Mouse (Mus musculus): ENCODE data around the gene Pon3. TPM values are rescaled to one million over a fixed set of nuclear protein-coding genes. Genes with fewer than 3 reads are reported as not detected.
"Not testable (repeated sequence)": the region's sequence is repeated elsewhere in the genome, so short reads cannot be mapped to it uniquely, and the experiment has no call there.

The Pon3 gene
- total and polyA plus RNA-seq, 3 experiments = 26.5 to 204 (median 79.0) TPM

DNA sequence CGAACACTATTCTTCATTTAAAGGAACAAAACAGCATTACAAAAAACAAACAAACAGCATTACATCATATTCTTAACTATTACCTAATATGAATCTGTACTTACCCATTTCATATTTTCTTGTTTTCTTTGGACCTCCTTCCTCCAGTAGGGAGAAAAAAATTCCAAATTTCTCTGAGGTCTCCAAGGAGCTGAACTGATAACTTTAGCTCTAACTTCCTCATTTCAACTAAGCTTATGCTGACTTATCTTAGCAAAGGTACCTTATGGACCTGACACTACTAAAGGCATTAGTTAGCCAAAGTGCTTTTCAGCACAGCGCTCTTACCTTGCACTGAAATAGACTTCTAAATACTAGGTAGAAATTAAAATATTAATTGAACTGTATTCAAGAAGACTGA is 1.2 kb downstream of the Pon3 start:
- no peak for DNase-seq

- no peak for DNase-seq
Observed at GRCm38 (mm10) chr6:5245926-5246325, 10.2 kb downstream of the Pon3 start.

DNA sequence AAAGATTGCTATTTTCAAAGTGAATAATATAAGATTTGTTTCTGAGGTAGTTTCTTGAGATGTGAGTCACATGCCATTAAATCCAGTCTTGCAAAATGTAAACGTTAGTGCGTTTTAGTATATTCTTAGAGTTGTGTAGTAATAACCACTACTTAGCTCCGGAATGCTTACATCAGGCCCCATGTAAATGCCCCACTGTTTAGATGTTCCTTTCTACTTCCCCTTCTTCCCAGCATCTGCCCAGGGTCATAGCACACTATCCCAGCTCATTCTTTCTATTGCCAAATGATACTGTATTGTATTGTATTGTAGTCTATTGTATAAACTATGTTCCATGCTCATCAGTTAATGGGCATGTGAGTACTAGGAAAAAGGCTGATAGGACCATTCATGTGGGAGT is 17.3 kb downstream of the Pon3 start:
- DNase-seq = no peak

- DNase-seq = no peak
Observed at GRCm38 (mm10) chr6:5237510-5237909, 18.6 kb downstream of the Pon3 start.

DNA sequence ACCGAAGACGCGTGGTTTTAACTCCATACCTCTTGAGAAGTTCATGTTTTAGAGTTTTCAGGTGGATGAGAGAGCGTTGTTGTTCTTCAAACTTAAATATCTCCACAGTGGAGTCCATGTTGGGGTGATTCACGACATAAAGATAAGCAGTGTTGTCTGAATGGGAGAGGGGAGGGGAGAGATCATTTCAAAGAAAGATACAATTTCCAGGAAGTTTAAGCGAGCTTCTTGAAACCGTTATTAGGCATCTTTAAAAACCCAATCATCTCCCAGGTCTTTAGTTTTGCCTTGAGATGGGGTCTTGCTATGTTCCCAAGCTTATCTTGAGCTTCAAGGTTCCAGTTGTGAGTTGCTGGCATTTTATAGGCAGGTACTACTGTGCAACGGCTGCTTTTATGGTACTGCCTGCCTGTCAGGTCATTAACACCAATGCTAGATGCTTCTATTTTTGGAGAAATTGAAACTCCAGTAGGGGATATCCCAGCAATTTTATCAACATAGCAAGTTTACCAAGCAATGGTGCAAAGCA is 19.2 kb downstream of the Pon3 start:
- DNase-seq = no peak

DNA sequence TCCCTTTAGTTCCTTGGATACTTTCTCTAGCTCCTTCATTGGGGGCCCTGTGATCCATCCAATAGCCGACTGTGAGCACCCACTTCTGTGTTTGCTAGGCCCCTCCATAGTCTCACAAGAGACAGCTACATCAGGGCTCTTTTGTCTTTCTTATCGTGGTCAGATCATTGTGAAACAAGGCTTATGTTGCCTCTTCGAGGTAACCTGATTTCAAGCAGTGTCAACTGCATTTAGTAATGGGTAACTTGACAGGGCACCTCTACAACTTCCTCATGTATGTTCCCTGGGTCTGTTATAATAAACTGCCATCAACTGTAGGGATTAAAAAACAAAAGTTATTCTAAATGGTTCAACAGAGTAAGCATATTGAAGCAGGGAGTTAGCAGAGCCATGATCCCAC is 21.5 kb downstream of the Pon3 start:
- DNase-seq = no peak

GRCm38 (mm10) chr6:5233812-5234211 is 22.3 kb downstream of the Pon3 start:
- DNase-seq = peak; percentile 78

GRCm38 (mm10) chr6:5232022-5232421 is 24.1 kb downstream of the Pon3 start:
- no peak for DNase-seq

GRCm38 (mm10) chr6:5230261-5230660 is 25.8 kb downstream of the Pon3 start:
- peak; percentile 27 for DNase-seq

- DNase-seq = not testable (repeated sequence)
Observed at GRCm38 (mm10) chr6:5223551-5223950, 32.5 kb downstream of the Pon3 start.

- DNase-seq = no peak
Observed at GRCm38 (mm10) chr6:5222080-5222479, 34.0 kb downstream of the Pon3 start.

DNA sequence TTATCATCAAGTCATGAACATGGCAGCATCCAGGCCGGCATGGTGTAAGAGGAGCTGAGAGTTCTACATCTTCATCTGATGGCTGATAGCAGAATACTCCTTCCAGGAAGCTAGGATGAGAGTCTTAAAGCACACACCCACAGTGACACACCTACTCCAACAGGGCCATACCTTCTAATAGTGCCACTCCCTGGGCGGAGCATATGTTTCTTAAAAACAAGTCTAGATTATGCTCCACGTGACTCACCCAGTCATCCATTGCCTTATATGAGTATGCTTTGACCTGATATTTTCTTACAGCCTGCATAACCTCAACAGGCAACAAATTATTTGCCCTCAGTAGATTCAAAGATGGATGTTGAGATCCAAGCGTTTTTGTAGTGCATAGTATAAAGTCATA is 37.9 kb downstream of the Pon3 start:
- DNase-seq = no peak

DNA sequence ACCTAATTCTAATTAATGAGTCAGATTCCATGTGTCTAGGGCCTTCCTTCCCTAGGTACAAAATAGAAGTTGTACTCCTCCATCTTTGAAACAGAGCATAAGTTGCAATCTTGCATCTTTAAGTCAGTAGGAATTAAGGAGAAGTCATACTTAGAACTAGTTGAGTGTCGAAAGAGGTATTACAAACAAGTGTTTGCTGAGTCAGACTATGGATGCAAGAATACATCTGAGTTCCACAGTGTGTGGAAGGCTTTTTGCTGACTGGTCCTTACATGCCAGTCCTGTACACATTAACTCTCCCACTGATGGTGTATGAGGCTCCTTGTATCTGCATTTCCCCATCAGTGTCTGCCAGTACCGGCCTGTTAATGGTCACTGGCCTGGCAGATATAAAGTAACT is 48.3 kb downstream of the Pon3 start:
- no peak for DNase-seq

- DNase-seq = peak; percentile 35
Observed at GRCm38 (mm10) chr6:5199916-5200315, 56.2 kb downstream of the Pon3 start.

DNA sequence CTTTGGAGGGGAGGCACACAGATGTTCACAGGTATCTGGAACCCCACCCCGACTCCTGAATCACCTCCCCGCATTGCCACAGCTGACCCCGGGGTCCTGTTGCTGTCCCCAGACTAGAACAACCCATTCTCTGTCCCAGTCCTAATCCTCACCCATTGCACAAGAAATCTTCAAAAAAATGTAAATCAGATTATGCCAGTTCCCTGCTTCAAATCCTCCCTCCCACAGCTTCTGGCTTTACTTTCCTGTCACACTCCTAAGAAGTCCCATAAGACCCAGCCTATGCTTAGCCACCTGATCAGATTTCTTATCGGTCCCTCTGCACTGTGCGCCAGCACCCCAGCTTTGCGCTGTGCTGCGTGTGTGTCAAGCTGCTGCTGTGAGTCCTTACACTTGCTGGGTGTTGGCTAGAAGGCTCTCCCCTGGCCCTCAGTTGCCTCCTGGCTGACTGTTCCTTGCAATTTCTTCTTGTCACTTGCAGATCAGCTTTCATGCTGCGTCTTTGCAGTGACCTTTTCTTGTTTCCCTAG is 56.6 kb downstream of the Pon3 start:
- no peak for DNase-seq

DNA sequence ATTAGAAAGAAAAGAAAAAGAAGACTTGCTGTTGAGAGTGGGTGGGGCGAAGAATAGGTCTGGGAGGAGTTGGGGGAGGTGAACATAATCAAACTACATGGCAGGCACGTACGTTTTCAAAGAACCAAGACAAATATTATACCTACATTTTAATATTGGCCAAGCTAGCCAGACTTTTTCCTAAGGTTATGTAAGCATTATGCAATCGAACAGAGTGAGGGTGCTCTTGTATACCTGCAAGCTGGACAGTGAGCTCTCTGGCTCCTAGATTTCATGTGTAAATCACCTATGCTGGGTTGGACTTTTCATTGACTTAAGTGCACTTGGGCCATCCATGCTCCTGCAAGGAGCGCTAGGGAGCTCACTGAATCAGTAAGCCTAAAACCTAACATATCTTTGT is 57.5 kb downstream of the Pon3 start:
- DNase-seq = no peak

DNA sequence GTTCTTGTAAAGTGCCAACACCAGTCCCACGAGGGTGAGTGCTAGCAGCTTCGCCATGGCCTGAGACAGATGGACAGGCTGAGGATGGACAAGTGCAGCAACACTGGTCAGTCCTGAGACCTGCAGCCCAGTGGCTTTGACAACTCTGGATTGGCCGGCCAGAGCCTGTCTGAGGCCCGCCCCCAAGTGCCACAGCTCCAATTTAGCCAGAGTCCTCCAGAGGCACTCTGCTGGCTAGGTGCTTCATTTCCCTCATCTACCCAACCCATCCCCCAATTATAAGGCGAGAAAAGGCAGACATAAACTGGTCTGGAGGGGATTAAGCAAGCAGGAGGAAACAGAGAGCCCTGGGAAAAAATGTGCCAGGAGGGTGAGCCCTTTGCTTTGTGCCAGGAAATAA is 62.4 kb downstream of the Pon3 start, which contains the start of gene Pon1:
TSS of gene Pon1 (minus strand) at position 254 of the 400 bp plus-strand sequence.
- DNase-seq = peak; percentile 37

- no peak for DNase-seq
Observed at GRCm38 (mm10) chr6:5190761-5191160, 65.3 kb downstream of the Pon3 start.

GRCm38 (mm10) chr6:5189507-5189906 is 66.6 kb downstream of the Pon3 start:
- peak; percentile 83 for DNase-seq

- no peak for DNase-seq
Observed at GRCm38 (mm10) chr6:5188938-5189337, 67.1 kb downstream of the Pon3 start.

GRCm38 (mm10) chr6:5188036-5188435 is 68.0 kb downstream of the Pon3 start:
- no peak for DNase-seq

GRCm38 (mm10) chr6:5187586-5187985 is 68.5 kb downstream of the Pon3 start:
- DNase-seq = no peak

- DNase-seq = no peak
Observed at GRCm38 (mm10) chr6:5186229-5186950, 69.7 kb downstream of the Pon3 start.

DNA sequence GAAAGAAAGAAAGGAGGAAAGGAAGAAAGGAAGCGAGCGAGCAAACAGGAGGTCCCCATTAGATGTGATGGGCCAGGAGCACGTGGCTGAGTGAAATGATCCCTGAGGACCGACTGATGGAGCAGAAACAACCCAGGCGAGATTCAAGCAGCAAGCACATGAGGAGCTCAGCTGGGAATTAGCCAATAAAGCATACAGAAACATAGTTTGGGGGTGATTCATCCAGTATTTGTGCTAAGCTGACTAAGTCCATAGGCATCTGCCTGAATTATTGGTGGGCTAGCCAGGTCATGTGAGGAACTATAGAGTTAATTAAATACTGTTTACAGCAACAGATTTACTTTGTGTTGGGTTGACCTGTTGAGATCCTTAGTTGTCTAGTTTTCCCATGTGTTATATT is 75.4 kb downstream of the Pon3 start:
- no peak for DNase-seq

Measured in adrenal gland, adult 2 months (tissue).